Comparison of ENCODE assay signal across 9 mouse cellular contexts in genomic region chr13:96660095-96660860, GRCm38 (mm10). TPM values are rescaled to one million over a fixed set of nuclear protein-coding genes. Genes with fewer than 3 reads are reported as not detected.
A peak's percentile ranks its signal among the peaks of the same experiment; 100 is the strongest.
DNase-seq lines count a peak whose midpoint lies in the region; ATAC-seq and TF ChIP-seq lines count a peak whose summit lies in the region.
"Had no signal": no experiment of that assay in that cellular context is flagged by ENCODE, and none has a peak within 500 bp of the region (broad histone marks: within the 10 kb centered on the region; RNA-seq: fewer than 3 reads in every experiment).

No protein-coding gene starts in this region.

- 85% methylated on average over 10 of the region's 10 CpGs for WGBS in heart, embryonic 12.5 days
- 51% methylated on average over 10 of the region's 10 CpGs for WGBS in midbrain, embryonic 13.5 days
- whole genome bisulfite sequencing in midbrain, embryonic 15.5 days: 49% methylated on average over 10 of the region's 10 CpGs
- 70% methylated on average over 10 of the region's 10 CpGs for WGBS in hindbrain, embryonic 11.5 days
- WGBS in stomach, postnatal 0 days: 69% methylated on average over 10 of the region's 10 CpGs

- H3K9ac ChIP-seq in heart, embryonic 12.5 days: no peak overlapping the region
- no peak overlapping the region for H3K9ac ChIP-seq in midbrain, embryonic 13.5 days (replicated peaks)
- H3K9ac ChIP-seq in midbrain, embryonic 15.5 days: no peak overlapping the region
- H3K9ac ChIP-seq in hindbrain, embryonic 11.5 days (ENCODE audit: low read depth, low read length): no peak overlapping the region
- no peak overlapping the region for H3K9ac ChIP-seq in stomach, postnatal 0 days (ENCODE audit: low read length)
- H3K9ac ChIP-seq: limb, embryonic 15.5 days had no signal

- TF ChIP-seq CTCF in stomach, postnatal 0 days (IDR thresholded peaks at IDR 0.05; ENCODE audit: low read depth): no peak

- H3K36me3 ChIP-seq in heart, embryonic 12.5 days: peaks cover 92% of the 10 kb centered on the region
- H3K36me3 ChIP-seq in midbrain, embryonic 13.5 days: peaks cover 93% of the 10 kb centered on the region
- peaks cover 82% of the 10 kb centered on the region for H3K36me3 ChIP-seq in midbrain, embryonic 15.5 days (replicated peaks)
- H3K36me3 ChIP-seq in hindbrain, embryonic 11.5 days (ENCODE audit: control insufficient read depth, insufficient read depth, low read length): peaks cover 50% of the 10 kb centered on the region
- peaks cover 51% of the 10 kb centered on the region for H3K36me3 ChIP-seq in stomach, postnatal 0 days (ENCODE audit: control insufficient read depth, insufficient read depth, low read length)

- no peak for TF ChIP-seq EP300 in stomach, postnatal 0 days (optimal IDR thresholded peaks at IDR 0.05)

- H3K4me3 ChIP-seq in heart, embryonic 12.5 days: no peak overlapping the region
- no peak overlapping the region for H3K4me3 ChIP-seq in midbrain, embryonic 13.5 days (replicated peaks)
- no peak overlapping the region for H3K4me3 ChIP-seq in midbrain, embryonic 15.5 days
- H3K4me3 ChIP-seq in hindbrain, embryonic 11.5 days (ENCODE audit: low read depth, low read length): no peak overlapping the region
- H3K4me3 ChIP-seq in stomach, postnatal 0 days (ENCODE audit: low read depth, low read length): no peak overlapping the region
- H3K4me3 ChIP-seq: limb, embryonic 15.5 days had no signal

- no peak overlapping the region for H3K4me2 ChIP-seq in heart, embryonic 12.5 days
- H3K4me2 ChIP-seq in midbrain, embryonic 13.5 days (replicated peaks): no peak overlapping the region
- H3K4me2 ChIP-seq in midbrain, embryonic 15.5 days: no peak overlapping the region
- H3K4me2 ChIP-seq in hindbrain, embryonic 11.5 days (replicated peaks; ENCODE audit: low read depth, low read length): no peak overlapping the region
- H3K4me2 ChIP-seq in stomach, postnatal 0 days (replicated peaks; ENCODE audit: low read depth): no peak overlapping the region
- H3K4me2 ChIP-seq: limb, embryonic 15.5 days had no signal

- H3K27ac ChIP-seq in heart, embryonic 12.5 days (ENCODE audit: poor library complexity, severe bottlenecking): no peak overlapping the region
- H3K27ac ChIP-seq in midbrain, embryonic 13.5 days: no peak overlapping the region
- no peak overlapping the region for H3K27ac ChIP-seq in midbrain, embryonic 15.5 days
- 0 out of 2 replicates have a peak overlapping the region, but pooled peaks have one; percentile 1 for H3K27ac ChIP-seq in hindbrain, embryonic 11.5 days (ENCODE audit: low read depth, low read length)
- no peak overlapping the region for H3K27ac ChIP-seq in stomach, postnatal 0 days (replicated peaks)
- H3K27ac ChIP-seq: limb, embryonic 15.5 days had no signal

- H3K9me3 ChIP-seq in heart, embryonic 12.5 days (replicated peaks): no peaks in the 10 kb centered on the region
- no peaks in the 10 kb centered on the region for H3K9me3 ChIP-seq in midbrain, embryonic 13.5 days
- H3K9me3 ChIP-seq in midbrain, embryonic 15.5 days: no peaks in the 10 kb centered on the region
- H3K9me3 ChIP-seq in hindbrain, embryonic 11.5 days (ENCODE audit: control insufficient read depth, low read length): no peaks in the 10 kb centered on the region
- no peaks in the 10 kb centered on the region for H3K9me3 ChIP-seq in stomach, postnatal 0 days (ENCODE audit: control insufficient read depth, low read length)
- H3K9me3 ChIP-seq: limb, embryonic 15.5 days had no signal

- no peaks in the 10 kb centered on the region for H3K4me1 ChIP-seq in heart, embryonic 12.5 days (replicated peaks)
- peaks cover 14% of the 10 kb centered on the region for H3K4me1 ChIP-seq in midbrain, embryonic 13.5 days (replicated peaks)
- H3K4me1 ChIP-seq in midbrain, embryonic 15.5 days: 0 out of 2 replicates have a peak, but pooled peaks cover 4% of the 10 kb centered on the region
- H3K4me1 ChIP-seq in hindbrain, embryonic 11.5 days (replicated peaks; ENCODE audit: control insufficient read depth, insufficient read depth, low read length): no peaks in the 10 kb centered on the region
- H3K4me1 ChIP-seq in stomach, postnatal 0 days (replicated peaks; ENCODE audit: control insufficient read depth, insufficient read depth): no peaks in the 10 kb centered on the region
- H3K4me1 ChIP-seq: limb, embryonic 15.5 days had no signal

- H3K27me3 ChIP-seq in heart, embryonic 12.5 days (replicated peaks): no peaks in the 10 kb centered on the region
- no peaks in the 10 kb centered on the region for H3K27me3 ChIP-seq in midbrain, embryonic 13.5 days
- no peaks in the 10 kb centered on the region for H3K27me3 ChIP-seq in midbrain, embryonic 15.5 days (replicated peaks)
- no peaks in the 10 kb centered on the region for H3K27me3 ChIP-seq in hindbrain, embryonic 11.5 days (ENCODE audit: control insufficient read depth, insufficient read depth, low read length)
- no peaks in the 10 kb centered on the region for H3K27me3 ChIP-seq in stomach, postnatal 0 days (ENCODE audit: control insufficient read depth, insufficient read depth, low read length)
- H3K27me3 ChIP-seq: limb, embryonic 15.5 days had no signal

- peak; percentile 95 for DNase-seq in heart, adult 11 months
- peak; percentile 56 for DNase-seq in hindbrain, embryonic 11.5 days (ENCODE audit: low spot score)
- DNase-seq in stomach, postnatal 0 days (ENCODE audit: low spot score): no peak
- no peak for DNase-seq in cerebellum, postnatal 14 days

- ATAC-seq in heart, embryonic 12.5 days (ENCODE audit: insufficient number of reproducible peaks, low FRiP score): no peak
- ATAC-seq in midbrain, embryonic 13.5 days: peak; percentile 88
- ATAC-seq in midbrain, embryonic 15.5 days (replicated peaks): no peak
- peak; percentile 91 for ATAC-seq in hindbrain, embryonic 11.5 days (ENCODE audit: low FRiP score)
- ATAC-seq in stomach, postnatal 0 days (ENCODE audit: low FRiP score, low TSS enrichment): peak; percentile 51; the same call in 1 of the 2 replicates
- no peak for ATAC-seq in erythroblast, adult 5-6 weeks (replicated peaks; ENCODE audit: low FRiP score, poor library complexity, severe bottlenecking)

RNA-seq across cellular contexts. Expression of gene Hmgcr, which starts 10.5 kb away (rescaled TPM):
- polyA plus RNA-seq in heart, embryonic 12.5 days (2016; fragmentation: Nextera tagmentation; extraction: Ambion mirVana): 53.3 and 57.5 TPM in 2 replicates
- 178 and 203 TPM in 2 replicates for polyA plus RNA-seq in midbrain, embryonic 13.5 days (2015; fragmentation: Nextera tagmentation; extraction: Ambion mirVana)
- polyA plus RNA-seq in midbrain, embryonic 15.5 days (2015; fragmentation: Nextera tagmentation; extraction: Ambion mirVana): 184 and 196 TPM in 2 replicates
- 199 and 238 TPM in 2 replicates for polyA plus RNA-seq in hindbrain, embryonic 11.5 days (2014; fragmentation: Nextera tagmentation; extraction: Ambion mirVana)
- 40.9 and 41.9 TPM in 2 replicates for polyA plus RNA-seq in stomach, postnatal 0 days (2015; fragmentation: Nextera tagmentation; extraction: Ambion mirVana)
- total RNA-seq in erythroblast, adult 5-6 weeks (2015; ENCODE audit: low replicate concordance): 11.7 and 18.6 TPM in 2 replicates
- 21.4 and 29.1 TPM in 2 replicates for total RNA-seq in erythroblast, adult 5-6 weeks (2017; ENCODE audit: low replicate concordance)

Comparison
In these comparisons a context has a peak if more than half of its experiments do, and no peak if none do; other contexts are left out.
1. ATAC-seq: peak in midbrain, embryonic 13.5 days (single experiment), hindbrain, embryonic 11.5 days (single experiment) and stomach, postnatal 0 days (single experiment); none in heart, embryonic 12.5 days (single experiment), midbrain, embryonic 15.5 days (single experiment) and erythroblast, adult 5-6 weeks (single experiment).
2. DNase-seq: peak in heart, adult 11 months (single experiment) and hindbrain, embryonic 11.5 days (single experiment); none in stomach, postnatal 0 days (single experiment) and cerebellum, postnatal 14 days (0 of 2).